Mouse (Mus musculus): ENCODE data around the gene C87436.

GRCm38 (mm10) chr6:86519767-86520345 is 81.7 kb downstream of the C87436 start:
- TF ChIP-seq CTCF (IDR thresholded peaks at IDR 0.05; ENCODE audit: borderline replicate concordance, insufficient read depth, low read length) (no peak), POLR2A (IDR thresholded peaks at IDR 0.05; ENCODE audit: low read depth, low read length) (no peak)

Measured in embryonic fibroblast, embryonic 13.5 days (primary cell).